Mouse (Mus musculus) cerebellum, adult 11-12 months (tissue): ENCODE results near the gene Scn10a.

ENCODE experiments used
- DNase-seq: peaks from one replicate; pipeline ENCODE4 v3.0.0; 2022

Gene Scn10a

GRCm38 (mm10) chr9:119719222-119719621 lies at the start of gene Scn10a:
TSS of gene Scn10a (minus strand) at chr9:119719322.
- DNase-seq: no peak

- DNase-seq: no peak
These were observed 49.5 kb upstream of the Scn10a start for GRCm38 (mm10) chr9:119768585-119768984.

- DNase-seq: no peak
These were observed 41.1 kb upstream of the Scn10a start for GRCm38 (mm10) chr9:119760226-119760625.

GRCm38 (mm10) chr9:119759457-119759856 lies 40.3 kb upstream of the Scn10a start:
- DNase-seq: no peak

- DNase-seq: no peak
These were observed 32.4 kb upstream of the Scn10a start for GRCm38 (mm10) chr9:119751507-119751906.

- no peak for DNase-seq
These were observed 30.0 kb upstream of the Scn10a start for GRCm38 (mm10) chr9:119749112-119749511.

- no peak for DNase-seq
These were observed 24.8 kb upstream of the Scn10a start for GRCm38 (mm10) chr9:119743900-119744299.

- DNase-seq: no peak
These were observed 24.2 kb upstream of the Scn10a start for GRCm38 (mm10) chr9:119743312-119743711.

GRCm38 (mm10) chr9:119741101-119741786 lies 22.1 kb upstream of the Scn10a start:
- no peak for DNase-seq

- no peak for DNase-seq
These were observed 9.4 kb upstream of the Scn10a start for GRCm38 (mm10) chr9:119728412-119729097.

- no peak for DNase-seq
These were observed 7.9 kb upstream of the Scn10a start for GRCm38 (mm10) chr9:119726990-119727389.

- DNase-seq: no peak
These were observed 6.3 kb upstream of the Scn10a start for GRCm38 (mm10) chr9:119725293-119725862.

- DNase-seq: no peak
These were observed 12.4 kb downstream of the Scn10a start for GRCm38 (mm10) chr9:119706700-119707099.

GRCm38 (mm10) chr9:119691505-119691904 lies 27.6 kb downstream of the Scn10a start:
- no peak for DNase-seq

- DNase-seq: no peak
These were observed 28.1 kb downstream of the Scn10a start for GRCm38 (mm10) chr9:119691001-119691400.

GRCm38 (mm10) chr9:119687893-119688292 lies 31.2 kb downstream of the Scn10a start:
- no peak for DNase-seq

- DNase-seq: no peak
These were observed 32.9 kb downstream of the Scn10a start for GRCm38 (mm10) chr9:119686187-119686586.

GRCm38 (mm10) chr9:119680896-119681295 lies 38.2 kb downstream of the Scn10a start:
- no peak for DNase-seq

GRCm38 (mm10) chr9:119664109-119664508 lies 55.0 kb downstream of the Scn10a start:
- DNase-seq: no peak

GRCm38 (mm10) chr9:119656111-119656510 lies 63.0 kb downstream of the Scn10a start:
- DNase-seq: peak; percentile 10

GRCm38 (mm10) chr9:119653758-119654157 lies 65.4 kb downstream of the Scn10a start:
- DNase-seq: no peak

- DNase-seq: no peak
These were observed 72.1 kb downstream of the Scn10a start for GRCm38 (mm10) chr9:119646942-119647547.

- DNase-seq: no peak
These were observed 77.1 kb downstream of the Scn10a start for GRCm38 (mm10) chr9:119641985-119642384.
